In genomic region chrX:134757293-134757995, GRCm38 (mm10) we compare ENCODE assay signal across 7 mouse cellular contexts. TPM values are rescaled to one million over a fixed set of nuclear protein-coding genes. Genes with fewer than 3 reads are reported as not detected.
DNase-seq lines count a peak whose midpoint lies in the region; ATAC-seq lines count a peak whose summit lies in the region.

No protein-coding gene starts in this region.

- peaks cover 7% of the 10 kb centered on the region for H3K4me1 ChIP-seq in megakaryocyte, embryonic 14.5 days
- peaks cover 8% of the 10 kb centered on the region for H3K4me1 ChIP-seq in hindbrain, embryonic 13.5 days (replicated peaks)

- H3K79me2 ChIP-seq in macrophage (ENCODE audit: inconsistent target), result peaks cover 8% of the 10 kb centered on the region; the same call in 1 of the 2 replicates

- peaks cover 2% of the 10 kb centered on the region for H3K27me3 ChIP-seq in megakaryocyte, embryonic 14.5 days (replicated peaks)
- peaks cover 18% of the 10 kb centered on the region for H3K27me3 ChIP-seq in hindbrain, embryonic 13.5 days

- H3K4me3 ChIP-seq in megakaryocyte, embryonic 14.5 days (replicated peaks), result peak overlapping the region; percentile 93
- peak overlapping the region; percentile 60 for H3K4me3 ChIP-seq in hindbrain, embryonic 13.5 days
- peak overlapping the region; percentile 79 for H3K4me3 ChIP-seq in macrophage (ENCODE audit: inconsistent target)

- H3K9me3 ChIP-seq in megakaryocyte, embryonic 14.5 days, result no peaks in the 10 kb centered on the region
- H3K9me3 ChIP-seq in hindbrain, embryonic 13.5 days, result no peaks in the 10 kb centered on the region

- peak; percentile 11 to 17 for DNase-seq in cerebellum, postnatal 25 days
- DNase-seq in ovary, adult 18-20 months (ENCODE audit: low spot score), result no peak
- no peak for DNase-seq in frontal cortex, postnatal 10 days (ENCODE audit: low spot score in 2 of 2)

- peak overlapping the region; percentile 77 for H3K27ac ChIP-seq in hindbrain, embryonic 13.5 days
- H3K27ac ChIP-seq in macrophage, result peak overlapping the region; percentile 76

- H3K4me2 ChIP-seq in hindbrain, embryonic 13.5 days, result peak overlapping the region; percentile 56

- no peak for ATAC-seq in megakaryocyte, adult 5-6 weeks (ENCODE audit: poor library complexity, severe bottlenecking)
- peak; percentile 53 for ATAC-seq in hindbrain, embryonic 13.5 days (ENCODE audit: low FRiP score)

- 18% methylated on average over 12 of the region's 13 CpGs for WGBS in hindbrain, embryonic 13.5 days
- 39% methylated on average over 13 of the region's 13 CpGs for WGBS in macrophage (ENCODE audit: missing documents)

- H3K9ac ChIP-seq in hindbrain, embryonic 13.5 days, result peak overlapping the region; percentile 76

- peaks cover 5% of the 10 kb centered on the region for H3K36me3 ChIP-seq in megakaryocyte, embryonic 14.5 days (replicated peaks; ENCODE audit: low read length)
- H3K36me3 ChIP-seq in hindbrain, embryonic 13.5 days, result no peaks in the 10 kb centered on the region
- H3K36me3 ChIP-seq in macrophage (ENCODE audit: inconsistent target), result no peaks in the 10 kb centered on the region

RNA-seq across cellular contexts. Expression of gene Armcx3, which starts 1.0 kb away (rescaled TPM):
- polyA plus RNA-seq in megakaryocyte, embryonic 14.5 days (2012; ENCODE audit: insufficient read depth, low replicate concordance), result 3.3 TPM in 1 of 2 replicates, not detected in the other
- total RNA-seq in megakaryocyte, adult 5-6 weeks (2015), result 11.8 and 12.2 TPM in 2 replicates
- 8.9 and 9.3 TPM in 2 replicates for total RNA-seq in megakaryocyte, adult 5-6 weeks (2017)
- 67.0 and 74.6 TPM in 2 replicates for polyA plus RNA-seq in hindbrain, embryonic 13.5 days (2015; fragmentation: Nextera tagmentation; extraction: Ambion mirVana)
- 100 to 1,000 TPM in 2 of 26 experiments, 10 to 100 TPM in 24; 39.8 to 145 (median 62.2) TPM for total RNA-seq in macrophage (2018; cell fraction: chromatin; rRNA removed)
- 10 to 100 TPM; 35.4 to 75.6 (median 42.5) TPM for total RNA-seq in macrophage (2018; cell fraction: cytosol; rRNA removed)
- total RNA-seq in macrophage (2018; cell fraction: nucleus; rRNA removed), result 100 to 1,000 TPM in 9 of 26 experiments, 10 to 100 TPM in 17; 54.7 to 182 (median 82.7) TPM
- polyA plus RNA-seq in macrophage (2018), result 32.0 to 49.1 TPM (median 42.0 TPM) in 3 replicates

RNA-seq across cellular contexts. Expression of gene Armcx6, which starts 6.2 kb away (rescaled TPM):
- polyA plus RNA-seq in megakaryocyte, embryonic 14.5 days (2012; ENCODE audit: insufficient read depth, low replicate concordance), result 4.5 and 6.4 TPM in 2 replicates
- total RNA-seq in megakaryocyte, adult 5-6 weeks (2015), result 0.54 and 0.64 TPM in 2 replicates
- 0.66 and 3.0 TPM in 2 replicates for total RNA-seq in megakaryocyte, adult 5-6 weeks (2017)
- polyA plus RNA-seq in hindbrain, embryonic 13.5 days (2015; fragmentation: Nextera tagmentation; extraction: Ambion mirVana), result 41.3 and 43.7 TPM in 2 replicates
- 10 to 100 TPM in 4 of 26 experiments, 1 to 10 TPM in 22; 1.3 to 74.7 (median 4.9) TPM for total RNA-seq in macrophage (2018; cell fraction: chromatin; rRNA removed)
- total RNA-seq in macrophage (2018; cell fraction: cytosol; rRNA removed), result 10 to 100 TPM in 5 of 26 experiments, 1 to 10 TPM in 21; 2.6 to 40.4 (median 7.2) TPM
- 10 to 100 TPM in 17 of 26 experiments, 1 to 10 TPM in 9; 3.0 to 79.4 (median 12.0) TPM for total RNA-seq in macrophage (2018; cell fraction: nucleus; rRNA removed)
- 2.7 to 5.4 TPM (median 4.8 TPM) in 3 replicates for polyA plus RNA-seq in macrophage (2018)

RNA-seq across cellular contexts. Expression of gene Armcx1, which starts 39.7 kb away (rescaled TPM):
- 3.0 and 6.6 TPM in 2 replicates for polyA plus RNA-seq in megakaryocyte, embryonic 14.5 days (2012; ENCODE audit: insufficient read depth, low replicate concordance)
- total RNA-seq in megakaryocyte, adult 5-6 weeks (2015), result 0.20 and 0.59 TPM in 2 replicates
- 0.20 and 0.51 TPM in 2 replicates for total RNA-seq in megakaryocyte, adult 5-6 weeks (2017)
- polyA plus RNA-seq in hindbrain, embryonic 13.5 days (2015; fragmentation: Nextera tagmentation; extraction: Ambion mirVana), result 84.5 and 85.5 TPM in 2 replicates
- total RNA-seq in macrophage (2018; cell fraction: chromatin; rRNA removed), result 1 to 10 TPM in 13 of 26 experiments, under 1 TPM in 9, not detected in 4; 0.51 to 6.4 (median 1.7) TPM
- under 1 TPM in 24 of 26 experiments, not detected in 2; 0.04 to 0.82 (median 0.32) TPM for total RNA-seq in macrophage (2018; cell fraction: cytosol; rRNA removed)
- total RNA-seq in macrophage (2018; cell fraction: nucleus; rRNA removed), result 1 to 10 TPM in 11 of 26 experiments, under 1 TPM in 11, not detected in 4; 0.17 to 3.9 (median 0.97) TPM
- polyA plus RNA-seq in macrophage (2018), result 0.29 to 0.88 TPM (median 0.80 TPM) in 3 replicates

RNA-seq across cellular contexts. Expression of gene Armcx2, which starts 51.6 kb away (rescaled TPM):
- polyA plus RNA-seq in megakaryocyte, embryonic 14.5 days (2012; ENCODE audit: insufficient read depth, low replicate concordance), result 2.7 and 6.2 TPM in 2 replicates
- 1.7 and 1.8 TPM in 2 replicates for total RNA-seq in megakaryocyte, adult 5-6 weeks (2015)
- total RNA-seq in megakaryocyte, adult 5-6 weeks (2017), result 0.81 TPM in 2 replicates
- 93.7 and 98.9 TPM in 2 replicates for polyA plus RNA-seq in hindbrain, embryonic 13.5 days (2015; fragmentation: Nextera tagmentation; extraction: Ambion mirVana)
- 1 to 10 TPM in 2 of 26 experiments, under 1 TPM in 13, not detected in 11; 0.23 to 9.1 (median 0.34) TPM for total RNA-seq in macrophage (2018; cell fraction: chromatin; rRNA removed)
- under 1 TPM; 0.21 to 0.83 (median 0.43) TPM for total RNA-seq in macrophage (2018; cell fraction: cytosol; rRNA removed)
- total RNA-seq in macrophage (2018; cell fraction: nucleus; rRNA removed), result 1 to 10 TPM in 3 of 26 experiments, under 1 TPM in 21, not detected in 2; 0.18 to 2.0 (median 0.51) TPM
- polyA plus RNA-seq in macrophage (2018), result 0.52 to 0.93 TPM (median 0.73 TPM) in 3 replicates

Comparison
In these comparisons a context has a peak if more than half of its experiments do, and no peak if none do; other contexts are left out.
1. DNase-seq: peak in cerebellum, postnatal 25 days (2 of 2); none in ovary, adult 18-20 months (single experiment) and frontal cortex, postnatal 10 days (0 of 2).
2. RNA of gene Armcx1, which starts 39.7 kb away (polyA plus RNA-seq): 84.5 to 85.5 TPM in hindbrain, embryonic 13.5 days; 3.0 to 6.6 TPM in megakaryocyte, embryonic 14.5 days and 0.29 to 0.88 TPM in macrophage; every median in the first group is over 10 times any median in the second.
3. Peak in every context shown above with its lines, with median percentiles within 50 percentile points of each other: H3K4me3 ChIP-seq.